In the genomic region with DNA sequence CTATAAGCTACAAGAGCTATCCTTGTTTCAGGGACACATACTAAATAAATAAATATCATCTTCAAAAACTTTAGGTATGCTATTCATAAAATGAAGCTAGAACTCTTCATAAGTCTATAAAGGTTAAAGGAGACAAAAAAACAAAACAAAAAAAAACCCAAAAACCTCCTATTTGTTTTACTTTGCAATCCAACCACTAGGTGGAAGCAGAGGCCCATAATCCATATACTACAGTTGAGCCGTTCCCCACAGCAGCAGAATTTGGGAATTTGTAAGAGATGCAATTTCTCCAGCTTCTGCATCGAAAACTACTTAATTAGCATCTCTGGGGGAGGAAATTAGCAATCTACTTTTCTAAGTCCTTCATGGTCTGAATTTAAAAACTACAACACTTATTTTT, we compare ENCODE assay signal across 9 mouse cellular contexts. TPM values are rescaled to one million over a fixed set of nuclear protein-coding genes. Genes with fewer than 3 reads are reported as not detected.
DNase-seq lines count a peak whose midpoint lies in the region; ATAC-seq and TF ChIP-seq lines count a peak whose summit lies in the region.
"Had no signal": no experiment of that assay in that cellular context is flagged by ENCODE, and none has a peak within 500 bp of the region (broad histone marks: within the 10 kb centered on the region; RNA-seq: fewer than 3 reads in every experiment).

No protein-coding gene starts in this region.

- ATAC-seq in cerebellum, adult (ENCODE audit: insufficient number of reproducible peaks, low FRiP score, low TSS enrichment): peak; percentile 52; the same call in 1 of the 2 replicates

- H3K36me3 ChIP-seq in MEL (ENCODE audit: control insufficient read depth in 1 of 2, insufficient read depth in 2 of 2, low read length in 2 of 2): no peaks in the 10 kb centered on the region

- no peak overlapping the region for H3K27ac ChIP-seq in left cerebral cortex, adult 2 months
- H3K27ac ChIP-seq in MEL (ENCODE audit: control insufficient read depth, low read depth, low read length): no peak overlapping the region

- no peaks in the 10 kb centered on the region for H3K79me2 ChIP-seq in MEL (ENCODE audit: control insufficient read depth, insufficient read depth, low read length, poor library complexity)

- DNase-seq in cerebellum, adult 11-12 months: no peak
- no peak for DNase-seq in left cerebral cortex, adult 2 months (ENCODE audit: extremely low spot score in 1 of 2, low spot score in 2 of 2)
- no peak for DNase-seq in left cerebral cortex, adult 11 months (ENCODE audit: low spot score)
- peak; percentile 60 for DNase-seq in MEL (ENCODE audit: low read depth, low spot score)
- DNase-seq in embryo, embryonic 10 days (ENCODE audit: low spot score): peak; percentile 67
- DNase-seq in lung, postnatal 25 days (ENCODE audit: low spot score): peak; percentile 37
- no peak for DNase-seq in urinary bladder, postnatal 36 days (ENCODE audit: low spot score in 2 of 2)

- H3K27me3 ChIP-seq in MEL (ENCODE audit: control insufficient read depth in 1 of 2, insufficient read depth in 2 of 2, low read length in 2 of 2): peaks cover 4 to 8% of the 10 kb centered on the region in 2 experiments

- intact Hi-C loops in left cerebral cortex, adult 2 months (cut with DNase I): no loop called here

- H3K4me3 ChIP-seq in left cerebral cortex, adult 2 months: no peak overlapping the region
- H3K4me3 ChIP-seq in MEL (ENCODE audit: control insufficient read depth in 1 of 2, insufficient read depth in 1 of 2, low read depth in 2 of 2, low read length in 2 of 2): no peak overlapping the region

- peak; percentile 97 for TF ChIP-seq RAD21 in MEL (IDR thresholded peaks at IDR 0.05; ENCODE audit: low read depth, low read length)

- TF ChIP-seq POLR2A in MEL (IDR thresholded peaks at IDR 0.05; ENCODE audit: control insufficient read depth in 1 of 2, insufficient read depth in 1 of 2, low read depth in 1 of 2, low read length in 2 of 2, poor library complexity in 1 of 2): no peak

- TF ChIP-seq CTCF in left cerebral cortex, adult 2 months (IDR thresholded peaks at IDR 0.05): peak; percentile 74
- peak; percentile 39 to 88 (median 53); a peak in 5 of 6 replicates for TF ChIP-seq CTCF in MEL (IDR thresholded peaks at IDR 0.05 in 2 of 3, conservative IDR thresholded peaks at IDR 0.05 in 1 of 3; ENCODE audit: control insufficient read depth in 1 of 3, insufficient read depth in 1 of 3, low read depth in 2 of 3, low read length in 3 of 3, poor library complexity in 1 of 3, severe bottlenecking in 1 of 3)

- no peaks in the 10 kb centered on the region for H3K9me3 ChIP-seq in MEL (replicated peaks; ENCODE audit: insufficient read depth, low read length)

- no peak overlapping the region for H3K9ac ChIP-seq in MEL (ENCODE audit: control insufficient read depth, low read depth, low read length, poor library complexity, severe bottlenecking)

- no peaks in the 10 kb centered on the region for H3K4me1 ChIP-seq in MEL (ENCODE audit: control insufficient read depth in 1 of 2, insufficient read depth in 2 of 2, low read length in 2 of 2)

- no peak for TF ChIP-seq EP300 in MEL (IDR thresholded peaks at IDR 0.05; ENCODE audit: low read depth in 1 of 2, low read length in 2 of 2)

TF ChIP-seq in MEL, 35 proteins besides CTCF, POLR2A, EP300 and RAD21:
- TF ChIP-seq BHLHE40 (IDR thresholded peaks at IDR 0.05; ENCODE audit: borderline replicate concordance, low read depth, low read length): no peak
- peak; percentile 82 for TF ChIP-seq SMC3 (IDR thresholded peaks at IDR 0.05; ENCODE audit: low read depth, low read length)
- TF ChIP-seq ZKSCAN1 (IDR thresholded peaks at IDR 0.05; ENCODE audit: low read depth, low read length): peak; percentile 60; the same call in 1 of the 2 replicates
- peak; percentile 85 for TF ChIP-seq ZNF384 (IDR thresholded peaks at IDR 0.05; ENCODE audit: low read depth, low read length)
- TF ChIP-seq ZMIZ1 (IDR thresholded peaks at IDR 0.05; ENCODE audit: low read depth, low read length): no peak
- TF ChIP-seq ZC3H11A (IDR thresholded peaks at IDR 0.05; ENCODE audit: low read depth, low read length): peak; percentile 86

RNA-seq across cellular contexts. Expression of gene Jchain, which starts 8.5 kb away (rescaled TPM):
- total RNA-seq in left cerebral cortex, adult 2 months (2021): under 1 TPM; 0.47 to 0.66 TPM
- not detected in 2 replicates for total RNA-seq in MEL (2012; rRNA removed)
- not detected for polyA plus RNA-seq in MEL (2012; ENCODE audit: insufficient read depth in 1 of 2, insufficient read length in 2 of 2, low read depth in 1 of 2, low replicate concordance in 2 of 2, missing spikeins in 1 of 2)

RNA-seq across cellular contexts. Expression of gene Enam, which starts 31.5 kb away (rescaled TPM):
- not detected for total RNA-seq in left cerebral cortex, adult 2 months (2021)
- total RNA-seq in MEL (2012; rRNA removed): not detected in 2 replicates
- not detected for polyA plus RNA-seq in MEL (2012; ENCODE audit: insufficient read depth in 1 of 2, insufficient read length in 2 of 2, low read depth in 1 of 2, low replicate concordance in 2 of 2, missing spikeins in 1 of 2)
- polyA plus RNA-seq: heart, embryonic 14.5 days had no signal

RNA-seq across cellular contexts. Expression of gene Utp3, which starts 35.0 kb away (rescaled TPM):
- total RNA-seq in left cerebral cortex, adult 2 months (2021): 10 to 100 TPM; 25.8 to 31.5 TPM
- total RNA-seq in MEL (2012; rRNA removed): 44.7 and 48.4 TPM in 2 replicates
- 100 to 1,000 TPM in 1 of 2 experiments, 10 to 100 TPM in 1; 73.9 to 120 TPM for polyA plus RNA-seq in MEL (2012; ENCODE audit: insufficient read depth in 1 of 2, insufficient read length in 2 of 2, low read depth in 1 of 2, low replicate concordance in 2 of 2, missing spikeins in 1 of 2)

RNA-seq across cellular contexts. Expression of gene Rufy3, which starts 45.6 kb away (rescaled TPM):
- 100 to 1,000 TPM; 175 to 181 TPM for total RNA-seq in left cerebral cortex, adult 2 months (2021)
- total RNA-seq in MEL (2012; rRNA removed): 3.2 and 3.7 TPM in 2 replicates
- 1 to 10 TPM in 1 of 2 experiments, not detected in 1; 5.7 TPM for polyA plus RNA-seq in MEL (2012; ENCODE audit: insufficient read depth in 1 of 2, insufficient read length in 2 of 2, low read depth in 1 of 2, low replicate concordance in 2 of 2, missing spikeins in 1 of 2)

Comparison
In these comparisons a context has a peak if more than half of its experiments do, and no peak if none do; other contexts are left out.
1. DNase-seq: peak in MEL (single experiment), embryo, embryonic 10 days (single experiment) and lung, postnatal 25 days (single experiment); none in cerebellum, adult 11-12 months (single experiment), left cerebral cortex, adult 2 months (0 of 2), left cerebral cortex, adult 11 months (single experiment) and urinary bladder, postnatal 36 days (0 of 2).